Mouse (Mus musculus): ENCODE measurements around the gene Wdfy3.
"Not testable (repeated sequence)": the region's sequence is repeated elsewhere in the genome, so short reads cannot be mapped to it uniquely, and the experiment has no call there.

The Wdfy3 gene

DNA sequence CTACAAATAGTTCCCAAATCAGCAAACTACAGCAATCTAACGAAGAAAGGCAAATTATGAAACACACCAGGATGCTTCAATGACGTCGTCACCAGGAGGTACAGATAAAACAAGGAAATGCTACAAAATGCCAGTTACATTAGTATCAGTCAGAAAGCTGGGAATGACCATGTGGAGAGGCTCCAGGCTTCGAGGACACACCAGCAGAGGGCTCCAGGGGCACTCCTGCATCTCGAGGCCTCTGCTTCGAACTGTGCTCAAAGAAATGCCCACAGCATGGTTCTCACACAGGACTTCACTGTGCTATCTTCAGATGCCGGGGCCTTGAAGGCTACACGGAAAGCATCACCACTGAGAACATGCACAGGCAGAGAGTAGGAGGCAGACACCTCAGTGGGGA, 68.7 kb downstream of the Wdfy3 start:
- DNase-seq (ENCODE audit: low spot score): no peak

DNA sequence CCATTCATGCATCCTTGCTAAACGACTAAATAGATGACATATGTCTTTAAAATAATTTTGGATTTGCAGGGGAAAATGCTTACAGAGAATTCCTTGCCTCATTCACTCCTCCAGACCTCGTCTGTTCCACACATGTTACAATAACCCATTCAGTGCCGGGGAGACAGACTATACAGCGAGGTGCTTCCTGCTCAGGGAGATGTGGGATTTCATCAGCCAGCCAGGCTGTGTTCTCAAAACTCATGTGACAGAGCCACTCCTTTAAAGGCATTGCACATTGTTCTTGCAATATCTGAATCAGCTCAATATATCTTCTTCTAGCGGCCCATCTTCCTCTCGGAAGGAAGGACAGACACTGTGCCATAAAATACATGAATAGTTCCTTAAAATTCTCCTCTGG, 70.8 kb downstream of the Wdfy3 start:
- no peak for DNase-seq (ENCODE audit: low spot score)

DNA sequence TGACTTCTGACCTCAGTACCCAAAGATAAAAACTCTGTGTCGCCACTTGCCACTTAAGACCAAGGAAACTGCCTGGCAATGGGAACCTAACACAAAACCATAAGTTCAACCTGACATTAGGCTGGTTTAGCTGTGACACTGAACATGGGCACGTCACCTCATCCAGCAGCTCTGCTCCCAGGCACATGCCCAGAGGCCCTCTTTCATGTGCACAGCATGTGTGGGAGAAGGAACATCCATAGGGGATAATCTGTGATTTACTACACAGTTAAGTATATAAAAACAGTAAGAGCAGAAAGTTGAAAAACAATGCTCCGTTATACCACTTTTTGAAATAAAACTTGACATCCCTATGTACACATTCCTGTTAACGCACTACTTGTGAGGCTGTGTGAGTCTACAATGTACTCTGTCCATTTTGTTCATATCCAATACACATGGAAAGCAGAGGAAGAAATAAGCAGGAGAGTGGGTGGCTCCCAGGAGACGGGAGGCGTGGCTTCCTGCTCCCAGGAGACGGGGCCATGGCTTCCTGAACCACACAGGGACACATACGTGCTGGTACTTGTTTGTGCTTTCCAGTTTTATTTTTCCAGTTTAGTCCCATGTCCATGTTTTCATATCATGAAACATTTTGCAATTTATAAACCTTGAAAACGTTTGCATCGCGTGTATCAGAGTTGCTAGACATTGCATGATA, 73.5 kb downstream of the Wdfy3 start:
- no peak for DNase-seq (ENCODE audit: low spot score)

DNA sequence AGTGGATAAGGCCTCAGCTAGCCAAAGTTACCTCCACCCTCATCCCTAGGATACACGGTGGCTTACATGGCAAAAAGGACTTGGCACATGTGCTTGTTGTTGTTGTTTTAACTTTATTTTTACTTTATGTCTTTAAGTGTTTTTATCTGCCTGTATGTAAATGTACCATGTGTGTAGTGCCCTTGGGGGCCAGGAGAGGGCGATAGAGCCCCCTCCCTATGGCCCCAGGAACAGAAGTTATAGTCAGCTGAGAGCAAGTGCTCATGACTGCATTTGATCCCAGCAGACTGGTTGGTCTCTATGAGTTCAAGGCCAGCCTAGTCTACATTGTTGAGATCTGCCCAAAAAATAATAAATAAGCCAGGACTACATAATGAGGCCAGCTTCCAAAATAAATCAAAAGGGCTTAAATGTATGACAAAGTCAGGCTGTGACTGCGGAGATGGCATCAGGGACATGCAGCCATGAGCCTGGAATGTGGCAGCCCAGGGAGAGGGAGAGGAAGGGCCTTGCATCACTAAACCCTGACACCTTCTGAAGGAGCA, 74.2 kb downstream of the Wdfy3 start:
- no peak for DNase-seq (ENCODE audit: low spot score)

DNA sequence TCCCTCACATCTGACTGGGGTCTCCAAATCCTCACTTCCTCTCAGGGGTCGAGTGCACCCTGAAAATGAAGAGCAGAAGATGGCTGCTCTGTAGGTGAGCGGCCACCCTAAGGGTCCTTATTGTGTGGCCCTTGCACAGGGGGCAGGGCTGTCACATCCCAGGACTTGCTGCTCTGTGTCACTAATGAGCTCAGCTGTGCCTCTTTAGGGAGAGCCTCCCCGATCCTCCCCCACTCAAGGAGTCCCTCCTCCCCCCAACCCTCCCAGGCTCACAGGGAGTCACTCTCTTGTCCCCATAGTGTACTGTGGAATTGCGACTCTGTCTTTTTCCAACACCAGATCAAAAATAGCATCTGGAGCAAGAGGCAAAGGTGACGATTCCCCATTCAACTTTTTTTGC, 75.7 kb downstream of the Wdfy3 start:
- DNase-seq (ENCODE audit: low spot score): no peak

DNA sequence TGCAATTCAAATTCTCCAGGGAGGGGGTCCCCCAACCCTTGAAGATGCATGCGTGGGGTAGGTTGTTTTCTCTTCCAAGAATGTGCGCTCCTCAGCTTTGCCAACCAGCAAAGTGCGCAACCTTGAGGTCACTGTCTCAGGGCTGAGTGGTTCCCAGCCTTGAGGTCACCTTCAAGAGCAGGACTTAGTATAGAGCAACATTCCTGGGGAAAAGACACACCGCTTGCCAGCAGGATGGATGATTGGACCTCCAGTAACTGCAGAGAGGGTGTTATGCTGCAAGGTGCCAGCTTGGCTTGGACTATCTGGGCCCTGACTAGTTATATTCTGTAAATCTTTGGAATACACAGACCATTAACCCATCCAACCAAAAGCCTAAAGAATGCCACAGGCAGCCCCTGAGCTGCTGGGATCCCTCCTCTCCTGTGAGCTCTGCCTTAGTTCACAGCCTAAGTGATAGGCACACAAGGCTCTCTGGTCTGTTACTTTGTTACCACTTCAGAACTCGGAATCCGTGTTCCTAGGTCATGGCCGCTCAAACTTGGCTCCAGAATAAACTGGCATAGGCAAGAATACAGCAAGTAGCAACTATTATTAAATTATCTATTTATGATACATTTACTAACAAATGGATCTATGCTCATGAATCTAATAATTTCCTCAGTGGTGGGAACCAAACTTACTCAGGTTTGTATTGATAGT, 76.6 kb downstream of the Wdfy3 start:
- DNase-seq (ENCODE audit: low spot score): no peak

DNA sequence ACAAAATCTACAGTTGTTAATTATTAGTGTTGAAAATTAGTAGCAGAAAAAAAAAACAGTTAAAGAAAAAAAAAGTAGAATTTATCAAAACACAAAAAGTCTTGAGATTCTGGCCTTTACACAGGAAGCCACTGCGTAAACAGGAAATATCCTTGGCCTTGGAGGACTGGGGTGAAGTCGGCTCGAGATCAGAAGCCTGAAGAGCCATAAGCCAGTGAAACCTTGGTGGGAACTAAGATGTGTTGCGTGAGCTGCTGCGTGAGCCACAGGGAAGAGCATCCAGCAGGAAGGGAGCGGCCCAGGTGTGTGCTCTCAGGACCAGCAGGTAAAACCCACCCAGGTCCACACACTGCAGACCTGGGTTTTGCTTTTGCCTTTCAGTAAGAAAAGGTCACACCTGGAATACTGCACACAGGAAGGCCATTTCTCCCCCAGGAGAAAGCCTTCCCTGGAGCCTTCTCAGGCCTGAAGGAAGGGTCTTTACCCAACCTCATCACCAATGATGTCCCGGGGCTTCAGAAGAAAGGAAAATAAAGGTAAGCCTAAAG, 79.3 kb downstream of the Wdfy3 start:
- DNase-seq (ENCODE audit: low spot score): no peak

DNA sequence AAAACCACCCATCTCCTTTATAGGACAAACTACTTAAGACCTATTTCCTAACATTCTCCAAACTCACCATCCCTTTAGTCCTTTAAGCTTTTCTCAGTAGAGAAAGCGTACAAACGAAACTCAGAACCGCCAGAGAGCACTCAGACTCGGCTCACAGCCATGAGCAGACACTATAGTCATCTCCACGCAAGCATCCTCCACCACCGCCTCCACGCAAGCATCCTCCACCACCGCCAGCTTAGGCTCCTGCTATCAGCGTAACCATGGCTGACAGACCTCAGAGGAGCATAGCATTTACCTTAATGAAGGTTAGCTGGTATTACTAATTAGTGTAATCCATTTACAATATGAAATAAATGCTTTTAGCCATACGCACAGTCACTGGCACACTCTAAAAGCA, 81.2 kb downstream of the Wdfy3 start:
- no peak for DNase-seq (ENCODE audit: low spot score)

DNA sequence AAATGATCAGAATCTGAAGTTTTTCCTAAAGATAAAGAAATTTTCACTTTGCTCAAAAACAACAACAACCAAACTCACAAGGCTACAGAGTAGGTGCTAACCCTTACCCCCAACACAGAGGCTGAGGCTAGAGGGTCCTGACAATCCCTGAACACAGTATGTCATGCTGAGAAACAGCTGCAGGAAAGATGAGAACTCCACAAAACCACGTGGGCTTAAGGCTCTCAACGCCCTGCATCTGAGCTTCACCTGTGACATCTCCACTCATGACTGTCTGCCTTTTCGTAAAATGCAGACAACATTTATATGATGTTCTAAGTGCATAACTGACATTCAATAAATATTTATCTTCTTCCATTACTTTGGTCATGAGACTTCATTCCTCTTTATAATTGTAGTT, 83.0 kb downstream of the Wdfy3 start:
- DNase-seq (ENCODE audit: low spot score): no peak

DNA sequence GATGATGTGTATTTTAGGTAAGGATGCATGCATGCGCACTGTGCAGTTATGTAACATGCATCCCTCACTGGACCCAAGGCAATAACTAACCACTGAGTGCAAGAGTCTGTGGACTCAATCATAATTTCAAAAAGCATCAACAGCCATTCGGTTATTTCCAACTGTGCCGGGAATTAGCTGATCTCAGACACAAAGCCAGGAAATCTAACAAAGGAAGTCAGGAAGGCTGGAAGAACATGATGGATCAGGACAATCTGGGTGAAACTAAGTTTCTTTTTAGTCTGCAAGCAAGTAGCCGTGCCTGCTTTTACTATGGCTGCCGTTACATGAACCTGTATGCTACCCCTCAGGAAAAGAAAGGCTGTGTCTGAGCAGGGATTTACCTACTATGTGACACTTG, 87.5 kb downstream of the Wdfy3 start:
- DNase-seq (ENCODE audit: low spot score): no peak

DNA sequence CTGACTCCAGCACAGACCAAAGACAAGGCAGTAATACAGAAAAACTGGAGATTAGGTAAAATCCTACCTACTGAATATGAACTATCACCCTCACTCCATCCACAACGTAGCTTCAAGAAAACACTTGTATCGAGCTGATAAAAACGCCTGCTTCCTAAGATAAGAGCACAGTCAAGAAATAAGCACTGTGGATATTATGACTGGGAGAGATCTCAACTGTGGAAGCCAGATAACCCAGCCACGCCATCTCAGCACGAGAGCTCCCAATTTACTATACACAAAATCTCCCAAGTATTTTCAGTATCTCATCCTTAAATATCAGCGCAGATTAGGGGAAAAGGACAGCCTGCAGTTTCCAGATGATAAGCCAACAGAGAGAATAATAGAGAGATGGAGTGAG, 90.1 kb downstream of the Wdfy3 start:
- DNase-seq (ENCODE audit: low spot score): no peak

DNA sequence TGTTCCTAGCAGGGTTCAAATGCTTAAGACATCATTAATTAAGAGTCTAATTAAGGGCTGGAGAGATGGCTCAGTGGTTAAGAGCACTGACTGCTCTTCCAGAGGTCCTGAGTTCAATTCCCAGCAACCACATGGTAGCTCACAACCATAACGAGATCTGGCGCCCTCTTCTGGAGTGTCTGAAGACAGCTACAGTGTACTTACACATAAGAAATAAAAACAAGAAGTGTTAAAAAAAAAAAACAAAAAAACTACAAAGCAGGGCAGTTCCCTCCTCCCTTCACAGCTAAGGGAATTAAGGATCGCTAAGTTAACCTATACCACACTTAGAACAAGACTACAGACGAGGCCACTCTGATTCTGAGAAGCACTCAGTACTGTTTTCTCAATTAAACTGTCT, 97.1 kb downstream of the Wdfy3 start:
- not testable (repeated sequence) for DNase-seq (ENCODE audit: low spot score)

DNA sequence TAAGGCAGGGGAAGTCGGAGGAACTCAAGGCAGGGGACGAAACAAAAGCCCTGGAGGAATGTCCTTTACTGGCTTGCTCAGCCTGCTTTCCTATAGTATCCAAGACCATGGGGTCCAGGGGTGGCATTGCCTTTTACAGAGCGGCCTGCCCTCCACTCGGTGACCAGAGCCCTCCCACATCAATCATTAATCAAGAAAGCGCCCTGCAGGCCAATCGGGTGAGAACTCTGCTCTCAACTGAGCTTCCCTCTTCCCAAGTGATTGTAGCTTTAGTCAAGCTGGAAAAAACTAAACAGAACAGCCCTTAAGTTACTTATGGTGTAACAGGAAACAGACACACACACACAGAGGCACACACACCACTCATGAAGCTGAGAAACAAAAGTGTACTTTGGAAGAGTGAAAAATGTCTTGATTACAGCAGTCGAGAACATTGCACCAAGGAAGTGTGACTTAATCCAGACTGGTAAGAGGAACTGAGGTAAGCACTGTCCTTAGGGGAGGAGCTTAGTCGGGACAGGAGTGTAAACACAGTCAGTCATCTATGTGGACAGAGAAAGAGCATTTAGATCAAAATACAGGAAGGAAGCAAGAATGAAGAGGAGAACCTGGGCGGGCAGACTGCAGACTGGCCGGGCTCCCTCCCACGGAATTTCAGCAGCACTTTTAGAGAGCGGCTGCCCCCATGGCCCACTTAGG, 101.4 kb downstream of the Wdfy3 start:
- DNase-seq (ENCODE audit: low spot score): no peak

DNA sequence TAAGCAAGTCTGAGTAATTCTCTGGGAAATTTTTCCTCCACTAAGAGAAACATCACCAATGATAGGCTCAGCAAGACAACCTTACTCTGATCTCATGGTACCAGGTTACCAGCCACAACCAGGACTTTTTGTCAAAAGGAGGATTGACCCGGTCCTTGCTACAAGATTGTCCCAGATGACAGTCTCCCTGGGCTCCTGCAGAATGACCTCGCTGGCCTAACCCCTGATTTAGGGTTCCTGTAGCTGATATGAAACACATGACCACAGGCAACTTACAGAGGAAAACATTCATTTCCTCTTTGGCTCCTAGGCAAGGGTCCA, 101.9 kb downstream of the Wdfy3 start:
- no peak for DNase-seq (ENCODE audit: low spot score)

DNA sequence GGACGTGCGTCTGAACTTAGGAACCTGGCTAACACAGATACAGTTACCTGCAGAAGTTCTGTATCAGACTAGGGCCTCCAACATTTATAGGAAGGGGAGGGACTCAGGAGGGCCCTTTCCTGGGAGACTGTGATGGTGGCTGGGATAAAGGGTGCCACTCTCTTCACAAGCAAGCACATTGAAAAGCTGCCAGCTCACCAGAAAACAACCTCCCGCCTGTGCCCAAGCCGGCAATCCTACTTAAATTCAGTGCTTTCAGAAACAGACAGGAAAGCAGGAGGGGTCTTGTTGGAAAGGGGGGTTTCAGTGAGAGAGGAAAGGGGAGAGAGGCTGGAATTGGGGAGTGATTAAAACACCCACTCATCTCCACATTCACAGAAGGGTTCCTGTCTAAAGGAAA, 106.9 kb downstream of the Wdfy3 start:
- no peak for DNase-seq (ENCODE audit: low spot score)

DNA sequence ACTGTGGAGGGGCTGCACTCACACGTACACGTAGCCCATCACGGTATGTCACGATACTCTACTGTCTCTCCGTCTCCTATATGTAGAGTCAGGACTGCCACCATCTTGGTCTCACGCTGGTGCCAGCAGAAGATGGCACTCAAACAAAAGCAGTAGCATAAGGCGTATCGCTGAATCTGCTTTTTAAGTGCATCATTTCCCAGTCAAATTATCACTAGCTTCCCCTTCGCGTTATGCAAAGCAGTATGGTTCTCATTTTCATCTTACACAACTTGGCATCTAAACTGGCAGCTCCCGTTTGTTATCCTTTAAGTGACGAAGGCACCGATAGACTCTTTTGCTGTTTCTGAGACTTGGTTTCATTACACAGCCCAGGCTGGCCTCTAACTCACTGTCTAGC, 110.4 kb downstream of the Wdfy3 start:
- no peak for DNase-seq (ENCODE audit: low spot score)

DNA sequence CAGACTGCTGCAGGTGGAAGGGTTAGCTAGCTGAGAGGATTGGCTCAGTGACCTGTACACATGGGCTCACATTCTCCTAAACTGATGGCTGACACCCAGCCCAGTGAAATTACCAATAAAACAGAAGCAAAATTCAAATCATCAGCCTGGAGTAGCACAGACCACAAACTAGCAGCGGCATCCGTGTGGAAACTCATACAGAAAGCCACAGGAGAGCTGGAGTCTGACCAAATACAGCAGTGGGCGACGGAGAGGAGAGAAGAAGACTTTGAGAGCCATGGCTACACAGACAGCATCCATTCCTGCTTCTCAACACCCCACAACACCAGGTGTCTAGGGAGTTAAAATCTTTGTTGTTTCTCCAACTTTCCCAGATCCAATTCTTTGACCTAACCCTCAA, 110.8 kb downstream of the Wdfy3 start:
- no peak for DNase-seq (ENCODE audit: low spot score)

DNA sequence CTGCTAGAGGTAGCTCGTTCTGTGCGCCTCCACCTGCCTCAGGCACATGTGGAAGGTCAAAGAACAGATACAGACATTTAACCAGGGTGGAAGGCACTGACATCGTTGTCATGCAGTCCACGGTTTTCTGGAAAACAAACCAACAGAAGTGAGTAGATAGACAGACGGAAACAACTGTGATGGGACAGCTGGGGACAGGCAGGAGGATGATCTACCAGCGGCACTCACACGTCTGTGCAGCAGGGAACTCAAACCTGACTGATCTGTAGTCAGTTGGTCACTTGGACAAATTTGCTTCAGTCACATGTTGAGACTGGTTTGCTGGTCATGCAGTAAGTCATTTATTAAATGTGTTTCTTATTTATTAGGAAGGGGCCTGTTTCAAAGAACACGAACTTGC, 112.3 kb downstream of the Wdfy3 start:
- DNase-seq (ENCODE audit: low spot score): no peak

DNA sequence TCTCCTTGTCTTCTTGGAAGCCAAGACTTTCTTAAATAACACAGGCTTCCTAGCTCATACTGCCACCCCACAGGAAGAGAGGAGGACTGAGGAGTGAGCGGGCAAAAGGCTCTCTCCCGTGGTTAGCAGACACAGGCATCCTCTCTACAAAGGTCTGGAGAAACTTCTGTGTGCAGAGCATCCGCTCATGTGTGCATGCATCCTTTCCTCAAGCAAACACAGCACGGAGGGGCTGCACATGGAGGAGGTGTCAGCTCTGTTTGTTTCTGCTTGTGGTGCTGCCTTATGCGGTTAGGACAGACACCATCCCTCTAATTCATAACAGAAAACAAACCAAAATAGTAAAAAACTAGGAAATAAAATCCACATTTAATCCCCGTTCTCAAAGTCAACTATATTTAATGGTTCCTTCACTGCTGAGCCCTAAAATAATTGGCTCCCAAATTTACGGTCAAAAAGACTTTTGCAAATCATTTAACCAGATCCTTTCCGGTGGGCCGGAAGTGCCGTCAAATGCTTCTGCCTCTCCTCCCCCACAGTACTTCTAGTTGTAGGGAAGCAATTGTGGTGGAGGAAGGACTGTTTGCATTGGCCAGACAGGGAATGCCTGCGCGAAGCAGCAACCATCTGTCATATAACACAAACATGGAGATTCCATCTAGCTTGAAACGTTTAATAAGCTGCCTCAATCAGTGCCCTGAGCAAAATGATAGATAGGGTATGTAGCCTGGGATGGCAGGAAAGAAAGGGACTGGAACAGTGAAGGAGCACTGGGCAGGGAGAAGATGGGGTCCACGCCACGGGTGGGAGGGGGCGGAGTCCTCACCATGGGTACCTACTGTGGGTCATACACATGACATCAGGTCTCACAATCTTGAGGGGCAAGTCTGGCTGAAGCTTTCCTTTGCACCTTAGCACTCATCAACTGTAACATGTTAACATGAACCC, 115.1 kb downstream of the Wdfy3 start:
- no peak for DNase-seq (ENCODE audit: low spot score)

DNA sequence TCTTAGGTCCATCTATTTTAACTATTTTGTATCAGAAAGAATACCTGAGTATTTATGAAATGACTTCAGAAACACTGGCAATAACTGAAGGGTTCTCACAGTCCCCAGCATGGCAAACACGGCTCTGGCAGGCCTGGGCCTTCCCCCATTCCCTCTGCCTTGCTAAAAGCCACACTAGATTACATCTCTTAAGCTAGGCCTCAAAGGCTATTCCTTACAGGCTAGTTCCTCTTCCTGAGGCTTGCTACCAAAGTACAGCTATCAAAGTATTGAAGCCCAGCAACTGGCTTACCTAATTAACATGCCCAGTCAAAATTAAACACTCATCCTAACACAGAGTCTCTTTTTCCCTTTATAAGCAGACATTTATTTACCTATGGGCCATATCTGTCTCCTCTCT, 117.8 kb downstream of the Wdfy3 start:
- DNase-seq (ENCODE audit: low spot score): no peak

DNA sequence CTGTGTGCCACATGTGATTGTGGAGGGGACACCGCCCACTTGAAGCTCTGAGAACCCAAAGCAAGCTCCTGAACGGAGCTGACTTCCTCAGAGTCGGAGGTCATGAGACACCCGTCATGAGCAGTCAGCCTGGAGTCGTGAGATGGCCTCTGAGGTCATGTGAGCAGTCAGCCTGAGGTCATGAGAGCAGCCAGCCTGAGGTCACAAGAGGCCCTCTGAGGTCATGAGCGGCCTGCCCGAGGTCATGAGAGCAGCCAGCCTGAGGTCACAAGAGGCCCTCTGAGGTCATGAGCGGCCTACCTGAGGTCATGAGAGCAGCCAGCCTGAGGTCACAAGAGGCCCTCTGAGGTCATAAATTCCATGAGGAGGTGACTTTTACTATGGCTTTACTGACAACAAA, 120.4 kb downstream of the Wdfy3 start:
- DNase-seq (ENCODE audit: low spot score): no peak

DNA sequence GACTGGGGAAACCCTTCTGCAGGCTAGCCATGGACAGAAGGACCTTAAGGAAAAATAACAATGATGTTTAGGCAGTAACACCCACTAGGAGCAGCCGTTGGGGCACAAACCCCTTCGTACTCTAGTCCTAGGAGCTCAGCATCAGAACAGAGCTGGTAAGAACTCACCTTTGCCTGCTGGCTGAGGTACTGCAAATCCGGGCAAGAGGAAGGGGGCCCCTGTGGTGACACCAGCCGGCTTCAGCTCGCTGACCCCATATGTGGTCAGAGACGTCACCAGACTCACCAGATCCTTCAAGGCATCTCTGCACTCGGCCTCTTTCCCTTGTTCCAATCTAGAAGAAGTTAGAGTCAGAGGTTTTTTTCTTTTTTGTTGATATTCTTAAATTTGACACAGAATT, 121.1 kb downstream of the Wdfy3 start:
- DNase-seq (ENCODE audit: low spot score): no peak
